In the genomic region with DNA sequence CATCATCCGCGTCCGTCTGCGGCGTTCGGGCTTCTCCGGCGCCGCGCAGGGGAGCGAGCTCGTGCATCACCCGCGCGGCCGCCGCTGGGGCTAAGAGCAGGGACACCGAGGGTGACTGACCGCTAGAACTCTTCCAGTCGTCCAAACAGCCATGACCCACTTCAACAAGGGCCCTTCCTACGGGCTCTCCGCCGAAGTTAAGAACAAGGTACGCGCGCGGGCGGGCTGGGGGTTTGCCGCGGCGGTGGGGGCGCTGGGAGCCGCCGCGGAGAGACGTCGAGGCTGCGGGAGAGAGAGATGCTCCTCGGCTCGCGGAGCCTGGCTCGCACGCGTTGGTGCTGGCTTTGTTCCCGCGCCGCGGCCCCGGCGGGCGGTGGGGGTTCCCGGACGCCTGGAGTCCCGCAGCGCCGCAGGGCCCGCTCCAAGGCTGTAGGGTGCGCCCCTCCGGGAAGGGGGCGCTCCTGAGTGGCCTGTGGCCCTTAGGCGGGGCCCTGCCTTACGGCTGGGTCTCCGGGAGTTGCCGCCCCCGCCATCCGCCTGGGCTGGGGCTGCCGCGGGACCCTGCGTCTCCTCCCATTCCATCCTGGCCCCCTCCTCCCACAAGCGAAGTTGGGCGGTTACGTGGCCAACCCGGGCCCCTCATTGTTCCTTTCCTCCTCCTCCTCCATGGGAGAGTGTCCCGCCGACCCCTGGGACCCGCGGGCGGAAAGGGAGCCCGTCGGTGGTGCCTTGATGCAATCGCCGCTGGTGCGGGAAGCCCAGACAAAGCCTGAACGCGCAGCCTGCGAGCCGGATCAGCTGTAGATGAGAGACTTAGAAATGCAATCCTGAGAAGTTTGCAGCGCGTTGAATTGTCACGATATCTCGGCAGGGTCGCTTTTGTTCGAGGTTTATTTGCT, we compare ENCODE assay signal across 8 mouse cellular contexts. TPM values are rescaled to one million over a fixed set of nuclear protein-coding genes. Genes with fewer than 3 reads are reported as not detected.
A peak's percentile ranks its signal among the peaks of the same experiment; 100 is the strongest.
DNase-seq lines count a peak whose midpoint lies in the region; ATAC-seq and TF ChIP-seq lines count a peak whose summit lies in the region.

No protein-coding gene starts in this region.

- dilution Hi-C loops in CH12.LX (cut with MboI; ENCODE audit: extremely low pct_ligation_motif_present, extremely low pct_unique_long_range_greater_than_20kb, low sequenced_read_pairs), result no loop called here

- H3K4me2 ChIP-seq in CH12.LX (ENCODE audit: insufficient read depth, low read depth, poor library complexity, severe bottlenecking), result peak overlapping the region; percentile 80
- peak overlapping the region; percentile 62 for H3K4me2 ChIP-seq in forebrain, embryonic 11.5 days (ENCODE audit: low read depth, low read length, severe bottlenecking)
- peak overlapping the region; percentile 86 for H3K4me2 ChIP-seq in heart, embryonic 15.5 days
- H3K4me2 ChIP-seq in liver, embryonic 16.5 days (ENCODE audit: low read depth, low read length), result peak overlapping the region; percentile 80
- peak overlapping the region; percentile 86 for H3K4me2 ChIP-seq in neural tube, embryonic 14.5 days (ENCODE audit: low read depth, low read length)

- peak overlapping the region; percentile 36; the same call in 1 of the 2 replicates for H3K9ac ChIP-seq in CH12.LX (ENCODE audit: insufficient read depth, low read depth)
- peak overlapping the region; percentile 99 for H3K9ac ChIP-seq in forebrain, embryonic 11.5 days (ENCODE audit: low read length)
- peak overlapping the region; percentile 99 for H3K9ac ChIP-seq in heart, embryonic 15.5 days
- H3K9ac ChIP-seq in liver, embryonic 16.5 days (ENCODE audit: low read depth, low read length), result peak overlapping the region; percentile 74
- H3K9ac ChIP-seq in neural tube, embryonic 14.5 days (replicated peaks; ENCODE audit: low read depth, low read length), result peak overlapping the region; percentile 98

- peak overlapping the region; percentile 44 to 73 (median 58) for H3K4me3 ChIP-seq in CH12.LX (replicated peaks in 1 of 3; ENCODE audit: low read depth in 2 of 3, low read length in 2 of 3, poor library complexity in 1 of 3)
- peak overlapping the region; percentile 90 for H3K4me3 ChIP-seq in forebrain, embryonic 11.5 days (ENCODE audit: low read depth, low read length)
- peak overlapping the region; percentile 94 for H3K4me3 ChIP-seq in heart, embryonic 15.5 days
- peak overlapping the region; percentile 70 for H3K4me3 ChIP-seq in liver, embryonic 16.5 days (ENCODE audit: low read depth, low read length)
- peak overlapping the region; percentile 88 for H3K4me3 ChIP-seq in neural tube, embryonic 14.5 days (ENCODE audit: low read depth, low read length)

- under 1% methylated on average over 77 of the region's 93 CpGs for WGBS in forebrain, embryonic 11.5 days
- under 1% methylated on average over 83 of the region's 93 CpGs for WGBS in heart, embryonic 15.5 days
- under 1% methylated on average over 89 of the region's 93 CpGs for WGBS in liver, embryonic 16.5 days (ENCODE audit: insufficient replicate concordance)
- under 1% methylated on average over 78 of the region's 93 CpGs for WGBS in neural tube, embryonic 14.5 days

- TF ChIP-seq RAD21 in CH12.LX (IDR thresholded peaks at IDR 0.05; ENCODE audit: low read depth, low read length), result no peak

- TF ChIP-seq CTCF in CH12.LX (conservative IDR thresholded peaks at IDR 0.05 in 1 of 2, IDR thresholded peaks at IDR 0.05 in 1 of 2; ENCODE audit: low read depth in 2 of 2, low read length in 2 of 2), result peak in 1 of 2 experiments; percentile 45; a peak in 2 of 4 replicates

- no peaks in the 10 kb centered on the region for H3K79me2 ChIP-seq in CH12.LX (replicated peaks; ENCODE audit: control insufficient read depth, extremely low read depth, insufficient read depth, poor library complexity, severe bottlenecking)

- in situ Hi-C loops in CH12.LX (cut with MboI; ENCODE audit: low pct_ligation_motif_present, low pct_unique_long_range_greater_than_20kb, low sequenced_read_pairs), result no loop called here

- TF ChIP-seq POLR2A in CH12.LX (IDR thresholded peaks at IDR 0.05; ENCODE audit: low read depth, low read length), result no peak

- H3K27ac ChIP-seq in CH12.LX (ENCODE audit: insufficient read depth, low read depth), result no peak overlapping the region
- H3K27ac ChIP-seq in forebrain, embryonic 11.5 days (ENCODE audit: low read depth, low read length), result peak overlapping the region; percentile 100
- H3K27ac ChIP-seq in heart, embryonic 15.5 days, result peak overlapping the region; percentile 99
- H3K27ac ChIP-seq in liver, embryonic 16.5 days (ENCODE audit: low read length), result peak overlapping the region; percentile 80
- H3K27ac ChIP-seq in neural tube, embryonic 14.5 days (ENCODE audit: low read depth, low read length), result peak overlapping the region; percentile 96

- ATAC-seq in forebrain, embryonic 11.5 days (replicated peaks; ENCODE audit: low FRiP score), result peak; percentile 80
- ATAC-seq in heart, embryonic 15.5 days (replicated peaks; ENCODE audit: insufficient number of reproducible peaks, insufficient read depth, low FRiP score, low read depth), result peak; percentile 80
- ATAC-seq in liver, embryonic 16.5 days (ENCODE audit: low read depth), result peak; percentile 70
- ATAC-seq in neural tube, embryonic 14.5 days (ENCODE audit: low read depth), result peak; percentile 79

- no peaks in the 10 kb centered on the region for H3K9me3 ChIP-seq in CH12.LX (replicated peaks; ENCODE audit: low read length)
- no peaks in the 10 kb centered on the region for H3K9me3 ChIP-seq in forebrain, embryonic 11.5 days (ENCODE audit: control insufficient read depth, low read length)
- no peaks in the 10 kb centered on the region for H3K9me3 ChIP-seq in heart, embryonic 15.5 days (replicated peaks)
- H3K9me3 ChIP-seq in liver, embryonic 16.5 days (replicated peaks; ENCODE audit: control insufficient read depth, low read length), result no peaks in the 10 kb centered on the region
- H3K9me3 ChIP-seq in neural tube, embryonic 14.5 days (ENCODE audit: control insufficient read depth, low read length), result no peaks in the 10 kb centered on the region

- peak; percentile 60 for DNase-seq in CH12.LX (ENCODE audit: extremely low read depth)
- peak; percentile 57 for DNase-seq in c-Kit-positive CD71-positive TER-119-positive erythroid progenitor cells, embryonic 14.5 days (ENCODE audit: low spot score)
- peak; percentile 91 for DNase-seq in forebrain, embryonic 11.5 days (ENCODE audit: low spot score)
- DNase-seq in kidney, postnatal 25 days, result peak; percentile 76 to 88
- DNase-seq in testis, postnatal 10 days (ENCODE audit: low spot score), result peak; percentile 88

- H3K36me3 ChIP-seq in CH12.LX (replicated peaks in 1 of 2; ENCODE audit: control insufficient read depth in 1 of 2, insufficient read depth in 1 of 2, low read length in 1 of 2), result no peaks in the 10 kb centered on the region
- no peaks in the 10 kb centered on the region for H3K36me3 ChIP-seq in forebrain, embryonic 11.5 days (ENCODE audit: control insufficient read depth, insufficient read depth, low read length)
- no peaks in the 10 kb centered on the region for H3K36me3 ChIP-seq in heart, embryonic 15.5 days
- H3K36me3 ChIP-seq in liver, embryonic 16.5 days (ENCODE audit: control insufficient read depth, insufficient read depth), result no peaks in the 10 kb centered on the region
- H3K36me3 ChIP-seq in neural tube, embryonic 14.5 days (ENCODE audit: control insufficient read depth, insufficient read depth, low read length), result no peaks in the 10 kb centered on the region

- TF ChIP-seq EP300 in CH12.LX (IDR thresholded peaks at IDR 0.05; ENCODE audit: low read length), result no peak

- H3K27me3 ChIP-seq in CH12.LX (replicated peaks), result peaks cover 13% of the 10 kb centered on the region
- H3K27me3 ChIP-seq in forebrain, embryonic 11.5 days (ENCODE audit: control insufficient read depth, insufficient read depth, low read length), result no peaks in the 10 kb centered on the region; the same call in 1 of the 2 replicates
- H3K27me3 ChIP-seq in heart, embryonic 15.5 days, result no peaks in the 10 kb centered on the region
- H3K27me3 ChIP-seq in liver, embryonic 16.5 days (ENCODE audit: control insufficient read depth, insufficient read depth, low read depth, low read length), result peaks cover 8% of the 10 kb centered on the region
- H3K27me3 ChIP-seq in neural tube, embryonic 14.5 days (ENCODE audit: control insufficient read depth, insufficient read depth, low read length), result no peaks in the 10 kb centered on the region

- H3K4me1 ChIP-seq in CH12.LX (ENCODE audit: control insufficient read depth in 1 of 2, insufficient read depth in 2 of 2), result peaks cover 0 to 27% of the 10 kb centered on the region in 2 experiments; a peak in 2 of 4 replicates
- peaks cover 17% of the 10 kb centered on the region for H3K4me1 ChIP-seq in forebrain, embryonic 11.5 days (replicated peaks; ENCODE audit: control insufficient read depth, insufficient read depth, low read length)
- H3K4me1 ChIP-seq in heart, embryonic 15.5 days (replicated peaks), result peaks cover 37% of the 10 kb centered on the region
- H3K4me1 ChIP-seq in liver, embryonic 16.5 days (ENCODE audit: control insufficient read depth, low read depth, low read length), result peaks cover 17% of the 10 kb centered on the region
- H3K4me1 ChIP-seq in neural tube, embryonic 14.5 days (ENCODE audit: control insufficient read depth, insufficient read depth, low read length), result peaks cover 35% of the 10 kb centered on the region

TF ChIP-seq in CH12.LX, 34 proteins besides CTCF, POLR2A, EP300 and RAD21:
- TF ChIP-seq SIN3A (IDR thresholded peaks at IDR 0.05; ENCODE audit: low read length) (0 out of 2 replicates have a peak, but pooled peaks have one; percentile 35), UBTF (IDR thresholded peaks at IDR 0.05; ENCODE audit: low read depth, low read length) (0 out of 2 replicates have a peak, but pooled peaks have one; percentile 16), MEF2A (IDR thresholded peaks at IDR 0.05; ENCODE audit: borderline replicate concordance, low read depth, low read length) (no peak), BHLHE40 (IDR thresholded peaks at IDR 0.05; ENCODE audit: low read depth, low read length) (no peak), NRF1 (IDR thresholded peaks at IDR 0.05; ENCODE audit: low read depth, low read length) (0 out of 2 replicates have a peak, but pooled peaks have one; percentile 2)

RNA-seq across cellular contexts. Expression of gene Cnn3, which starts 0.6 kb away (rescaled TPM):
- total RNA-seq in CH12.LX (2012; rRNA removed), result 9.5 and 12.5 TPM in 2 replicates
- total RNA-seq in CH12.LX (2014; rRNA removed), result 46.4 and 48.3 TPM in 2 replicates
- 50.4 and 58.5 TPM in 2 replicates for polyA plus RNA-seq in CH12.LX (2012; ENCODE audit: insufficient read length, low read depth)
- polyA plus RNA-seq in forebrain, embryonic 11.5 days (2014; fragmentation: Nextera tagmentation; extraction: Ambion mirVana), result 954 and 974 TPM in 2 replicates
- polyA plus RNA-seq in heart, embryonic 15.5 days (2015; fragmentation: Nextera tagmentation; extraction: Ambion mirVana), result 341 and 401 TPM in 2 replicates
- 100.0 and 103 TPM in 2 replicates for polyA plus RNA-seq in liver, embryonic 16.5 days (2015; fragmentation: Nextera tagmentation; extraction: Ambion mirVana)
- polyA plus RNA-seq in neural tube, embryonic 14.5 days (2014; fragmentation: Nextera tagmentation; extraction: Ambion mirVana), result 409 and 500 TPM in 2 replicates

Comparison
In these comparisons a context has a peak if more than half of its experiments do, and no peak if none do; other contexts are left out.
1. H3K9ac ChIP-seq: peak in every context shown above with its lines; median percentile 99 in forebrain, embryonic 11.5 days; 99 in heart, embryonic 15.5 days; 98 in neural tube, embryonic 14.5 days; 74 in liver, embryonic 16.5 days; 36 in CH12.LX.